Mouse (Mus musculus): ENCODE measurements around the gene Hspbp1. TPM values are rescaled to one million over a fixed set of nuclear protein-coding genes. Genes with fewer than 3 reads are reported as not detected.

Gene Hspbp1
- polyA plus RNA-seq, 1 experiment from 2014 or later = 165 TPM

GRCm38 (mm10) chr7:4651581-4651980, 33.3 kb downstream of the Hspbp1 start:
- H3K4me2 ChIP-seq = no peak overlapping the region
- peaks cover 23% of the 10 kb centered on the region for H3K4me1 ChIP-seq
- H3K9me3 ChIP-seq = no peaks in the 10 kb centered on the region
- no peak for ATAC-seq (replicated peaks)
- peaks cover 1% of the 10 kb centered on the region; the same call in 1 of the 2 replicates for H3K36me3 ChIP-seq (replicated peaks)
- no peak overlapping the region for H3K27ac ChIP-seq
- 87% methylated on average over 8 of the region's 8 CpGs for WGBS
- no peaks in the 10 kb centered on the region for H3K27me3 ChIP-seq (replicated peaks)
- no peak overlapping the region for H3K9ac ChIP-seq
- H3K4me3 ChIP-seq = no peak overlapping the region

- Histone ChIP-seq H3K9me3 (no peaks in the 10 kb centered on the region), H3K4me3 (no peak overlapping the region), H3K27me3 (replicated peaks) (no peaks in the 10 kb centered on the region), H3K36me3 (replicated peaks) (peaks cover 19% of the 10 kb centered on the region; the same call in 1 of the 2 replicates), H3K9ac (no peak overlapping the region), H3K4me1 (peaks cover 8% of the 10 kb centered on the region; the same call in 1 of the 2 replicates), H3K27ac (no peak overlapping the region), H3K4me2 (no peak overlapping the region)
- WGBS = 90% methylated on average over 2 of the region's 2 CpGs
- no peak for ATAC-seq (replicated peaks)
These were observed 36.9 kb downstream of the Hspbp1 start for GRCm38 (mm10) chr7:4647992-4648391.

GRCm38 (mm10) chr7:4647291-4647690, 37.6 kb downstream of the Hspbp1 start:
- Histone ChIP-seq H3K9me3 (no peaks in the 10 kb centered on the region), H3K36me3 (replicated peaks) (peaks cover 23% of the 10 kb centered on the region; the same call in 1 of the 2 replicates), H3K4me2 (no peak overlapping the region), H3K4me3 (no peak overlapping the region), H3K4me1 (peaks cover 2% of the 10 kb centered on the region; the same call in 1 of the 2 replicates), H3K9ac (no peak overlapping the region), H3K27me3 (replicated peaks) (no peaks in the 10 kb centered on the region), H3K27ac (no peak overlapping the region)
- ATAC-seq (replicated peaks) = no peak
- 81% methylated on average over 6 of the region's 6 CpGs for WGBS

- H3K4me1 ChIP-seq = peaks cover 1% of the 10 kb centered on the region; the same call in 1 of the 2 replicates
- H3K27ac ChIP-seq = no peak overlapping the region
- peaks cover 24% of the 10 kb centered on the region; the same call in 1 of the 2 replicates for H3K36me3 ChIP-seq (replicated peaks)
- no peak overlapping the region for H3K9ac ChIP-seq
- WGBS = 91% methylated on average over 3 of the region's 3 CpGs
- H3K4me2 ChIP-seq = no peak overlapping the region
- no peaks in the 10 kb centered on the region for H3K27me3 ChIP-seq (replicated peaks)
- no peak for ATAC-seq (replicated peaks)
- H3K9me3 ChIP-seq = no peaks in the 10 kb centered on the region
- H3K4me3 ChIP-seq = no peak overlapping the region
These were observed 38.1 kb downstream of the Hspbp1 start for GRCm38 (mm10) chr7:4646806-4647205.

GRCm38 (mm10) chr7:4643225-4643624, 41.6 kb downstream of the Hspbp1 start:
- WGBS = 92% methylated on average over 6 of the region's 6 CpGs
- ATAC-seq (replicated peaks) = no peak
- H3K27me3 ChIP-seq (replicated peaks) = no peaks in the 10 kb centered on the region
- H3K9me3 ChIP-seq = no peaks in the 10 kb centered on the region
- peaks cover 51% of the 10 kb centered on the region for H3K36me3 ChIP-seq (replicated peaks)
- no peak overlapping the region for H3K4me2 ChIP-seq
- H3K4me3 ChIP-seq = no peak overlapping the region
- H3K27ac ChIP-seq = no peak overlapping the region
- H3K9ac ChIP-seq = no peak overlapping the region
- no peaks in the 10 kb centered on the region for H3K4me1 ChIP-seq

- Histone ChIP-seq H3K27ac (no peak overlapping the region), H3K4me2 (no peak overlapping the region), H3K27me3 (replicated peaks) (no peaks in the 10 kb centered on the region), H3K36me3 (replicated peaks) (peaks cover 54% of the 10 kb centered on the region), H3K4me1 (no peaks in the 10 kb centered on the region), H3K4me3 (no peak overlapping the region), H3K9ac (no peak overlapping the region), H3K9me3 (no peaks in the 10 kb centered on the region)
- no peak for ATAC-seq (replicated peaks)
- WGBS = 91% methylated on average over 7 of the region's 7 CpGs
These were observed 42.9 kb downstream of the Hspbp1 start for GRCm38 (mm10) chr7:4641956-4642355.

GRCm38 (mm10) chr7:4641155-4641554, 43.7 kb downstream of the Hspbp1 start:
- Histone ChIP-seq H3K27me3 (replicated peaks) (no peaks in the 10 kb centered on the region), H3K27ac (no peak overlapping the region), H3K4me2 (no peak overlapping the region), H3K9ac (no peak overlapping the region), H3K36me3 (replicated peaks) (peaks cover 52% of the 10 kb centered on the region), H3K4me1 (no peaks in the 10 kb centered on the region), H3K9me3 (no peaks in the 10 kb centered on the region), H3K4me3 (no peak overlapping the region)
- 83% methylated on average over 11 of the region's 11 CpGs for WGBS
- no peak for ATAC-seq (replicated peaks)

GRCm38 (mm10) chr7:4636179-4636578, 48.7 kb downstream of the Hspbp1 start:
- ATAC-seq (replicated peaks) = no peak
- peaks cover 46% of the 10 kb centered on the region for H3K36me3 ChIP-seq (replicated peaks)
- 93% methylated on average over 4 of the region's 4 CpGs for WGBS
- H3K4me1 ChIP-seq = no peaks in the 10 kb centered on the region
- H3K9ac ChIP-seq = no peak overlapping the region
- no peaks in the 10 kb centered on the region for H3K9me3 ChIP-seq
- no peak overlapping the region for H3K27ac ChIP-seq
- no peak overlapping the region for H3K4me3 ChIP-seq
- no peak overlapping the region for H3K4me2 ChIP-seq
- no peaks in the 10 kb centered on the region for H3K27me3 ChIP-seq (replicated peaks)

GRCm38 (mm10) chr7:4631031-4631430, 53.8 kb downstream of the Hspbp1 start, which contains the start of gene Tmem86b:
Tmem86b (minus strand) TSS chr7:4631422.
- no peaks in the 10 kb centered on the region for H3K4me1 ChIP-seq
- no peak within 1 kb of the TSS for H3K4me3 ChIP-seq
- H3K27me3 ChIP-seq (replicated peaks) = no peaks in the 10 kb centered on the region
- H3K4me2 ChIP-seq = no peak within 1 kb of the TSS
- H3K9ac ChIP-seq = no peak within 1 kb of the TSS
- no peak within 1 kb of the TSS for H3K27ac ChIP-seq
- 94% methylated on average over 4 of the region's 4 CpGs for WGBS
- H3K36me3 ChIP-seq (replicated peaks) = peaks cover 33% of the 10 kb centered on the region
- ATAC-seq (replicated peaks) = no peak
- H3K9me3 ChIP-seq = no peaks in the 10 kb centered on the region

GRCm38 (mm10) chr7:4630198-4630597, 54.7 kb downstream of the Hspbp1 start:
- no peaks in the 10 kb centered on the region for H3K27me3 ChIP-seq (replicated peaks)
- peaks cover 28% of the 10 kb centered on the region for H3K36me3 ChIP-seq (replicated peaks)

GRCm38 (mm10) chr7:4629586-4629985, 55.3 kb downstream of the Hspbp1 start:
- Histone ChIP-seq H3K4me2 (no peak overlapping the region), H3K27me3 (replicated peaks) (no peaks in the 10 kb centered on the region), H3K9ac (no peak overlapping the region), H3K36me3 (replicated peaks) (peaks cover 23% of the 10 kb centered on the region), H3K4me1 (no peaks in the 10 kb centered on the region), H3K9me3 (no peaks in the 10 kb centered on the region), H3K4me3 (no peak overlapping the region), H3K27ac (no peak overlapping the region)
- 92% methylated on average over 5 of the region's 5 CpGs for WGBS
- no peak for ATAC-seq (replicated peaks)

More at GRCm38 (mm10) chr7:4630198-4630597, 54.7 kb downstream of the Hspbp1 start:
- Histone ChIP-seq H3K4me1 (no peaks in the 10 kb centered on the region), H3K9ac (no peak overlapping the region), H3K4me3 (no peak overlapping the region), H3K27ac (no peak overlapping the region), H3K9me3 (no peaks in the 10 kb centered on the region), H3K4me2 (no peak overlapping the region)
- WGBS = 96% methylated on average over 1 of the region's 1 CpGs
- ATAC-seq (replicated peaks) = no peak

GRCm38 (mm10) chr7:4625928-4626327, 58.9 kb downstream of the Hspbp1 start:
- H3K9me3 ChIP-seq = no peaks in the 10 kb centered on the region
- 91% methylated on average over 2 of the region's 2 CpGs for WGBS
- no peak overlapping the region for H3K27ac ChIP-seq
- no peaks in the 10 kb centered on the region; the same call in 1 of the 2 replicates for H3K4me1 ChIP-seq
- no peak overlapping the region for H3K4me2 ChIP-seq
- peaks cover 10% of the 10 kb centered on the region; the same call in 1 of the 2 replicates for H3K36me3 ChIP-seq (replicated peaks)
- no peak for ATAC-seq (replicated peaks)
- H3K9ac ChIP-seq = no peak overlapping the region
- no peaks in the 10 kb centered on the region for H3K27me3 ChIP-seq (replicated peaks)
- no peak overlapping the region for H3K4me3 ChIP-seq

- Histone ChIP-seq H3K27ac (no peak overlapping the region), H3K27me3 (replicated peaks) (no peaks in the 10 kb centered on the region), H3K9ac (no peak overlapping the region), H3K4me1 (no peaks in the 10 kb centered on the region; the same call in 1 of the 2 replicates), H3K4me3 (no peak overlapping the region), H3K36me3 (replicated peaks) (0 out of 2 replicates have a peak, but pooled peaks cover 7% of the 10 kb centered on the region), H3K9me3 (no peaks in the 10 kb centered on the region), H3K4me2 (no peak overlapping the region)
- ATAC-seq (replicated peaks) = no peak
- WGBS = 50% methylated on average over 1 of the region's 1 CpGs
These were observed 60.5 kb downstream of the Hspbp1 start for GRCm38 (mm10) chr7:4624343-4624742.
